Mouse (Mus musculus): ENCODE measurements at regions not wholly inside any gene's neighbourhood (a gene's known extent, or its start where the extent isn't known, plus 50 kb on each side); places are given as distances from the start of the nearest gene placed in this dataset.

DNA sequence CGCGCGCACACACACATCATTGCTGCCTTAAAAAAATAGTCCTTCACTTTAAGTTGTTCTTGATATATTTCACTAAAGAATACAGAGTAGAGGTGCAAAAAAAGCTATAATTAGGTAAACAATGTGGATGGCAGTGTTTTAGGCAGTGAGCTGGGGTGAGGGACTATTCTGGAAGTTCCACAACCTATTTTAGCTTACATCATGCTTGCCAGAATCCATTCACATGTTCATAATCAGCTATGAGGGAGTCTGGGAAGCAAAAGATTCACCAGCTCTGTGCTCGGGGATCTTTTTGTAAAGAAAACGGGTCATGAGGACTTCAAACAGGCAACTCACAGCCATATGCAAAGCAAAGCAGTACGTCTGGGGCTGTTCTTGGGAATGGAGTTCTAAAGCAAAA, 242.3 kb downstream of the Cog6 start:
- WGBS (ENCODE audit: missing documents) = 96% methylated on average over 6 of the region's 6 CpGs
- Histone ChIP-seq H3K27ac (no peak overlapping the region), H3K4me3 (ENCODE audit: inconsistent target) (no peak overlapping the region), H3K36me3 (ENCODE audit: inconsistent target) (no peaks in the 10 kb centered on the region), H3K79me2 (ENCODE audit: inconsistent target) (no peaks in the 10 kb centered on the region)

DNA sequence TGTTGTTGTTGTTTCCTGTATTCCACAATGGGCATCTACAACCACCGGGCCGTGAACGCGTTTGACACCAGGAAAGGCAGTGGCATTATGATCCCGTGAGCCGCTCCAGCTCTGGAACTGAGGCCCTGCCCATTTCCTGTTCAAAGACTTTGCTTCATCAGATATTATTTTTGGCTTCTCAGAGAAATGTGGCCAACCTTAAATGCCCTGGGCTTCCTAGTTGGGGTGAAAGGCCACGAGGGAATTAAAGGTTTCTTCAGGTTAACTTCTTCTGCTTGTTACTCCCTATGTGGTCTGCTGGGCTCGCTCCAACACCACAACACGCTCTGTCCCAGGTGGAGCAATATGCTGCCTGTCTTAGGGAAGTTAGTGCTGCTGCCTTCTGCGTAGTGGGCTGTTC, 249.8 kb downstream of the Cog6 start:
- Histone ChIP-seq H3K4me3 (ENCODE audit: inconsistent target) (no peak overlapping the region), H3K36me3 (ENCODE audit: inconsistent target) (no peaks in the 10 kb centered on the region), H3K79me2 (ENCODE audit: inconsistent target) (no peaks in the 10 kb centered on the region), H3K27ac (no peak overlapping the region)
- 6% methylated on average over 10 of the region's 10 CpGs for WGBS (ENCODE audit: missing documents)

DNA sequence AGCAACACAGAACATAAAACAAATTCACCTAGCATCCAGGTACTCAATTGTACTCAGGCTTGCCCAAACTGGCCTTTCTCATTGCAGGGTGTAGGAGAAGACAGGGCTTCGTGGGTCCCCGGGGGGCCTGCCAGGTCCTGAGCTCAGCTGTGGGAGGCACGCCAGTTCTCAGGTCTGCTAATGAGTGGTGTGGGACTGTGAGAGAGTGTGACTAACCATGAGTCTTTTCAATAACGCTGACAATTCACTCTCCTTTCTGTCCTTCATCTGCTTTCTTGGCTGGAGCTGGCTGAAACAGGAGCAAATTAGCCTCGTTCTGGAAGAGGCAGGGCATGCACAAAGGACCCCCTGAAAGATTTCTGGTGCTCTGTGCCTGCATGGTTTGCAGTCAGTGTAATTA, 250.2 kb downstream of the Cog6 start:
- no peaks in the 10 kb centered on the region for H3K36me3 ChIP-seq (ENCODE audit: inconsistent target)
- H3K79me2 ChIP-seq (ENCODE audit: inconsistent target) = no peaks in the 10 kb centered on the region
- WGBS (ENCODE audit: missing documents) = 67% methylated on average over 5 of the region's 5 CpGs
- H3K27ac ChIP-seq = no peak overlapping the region
- no peak overlapping the region for H3K4me3 ChIP-seq (ENCODE audit: inconsistent target)

DNA sequence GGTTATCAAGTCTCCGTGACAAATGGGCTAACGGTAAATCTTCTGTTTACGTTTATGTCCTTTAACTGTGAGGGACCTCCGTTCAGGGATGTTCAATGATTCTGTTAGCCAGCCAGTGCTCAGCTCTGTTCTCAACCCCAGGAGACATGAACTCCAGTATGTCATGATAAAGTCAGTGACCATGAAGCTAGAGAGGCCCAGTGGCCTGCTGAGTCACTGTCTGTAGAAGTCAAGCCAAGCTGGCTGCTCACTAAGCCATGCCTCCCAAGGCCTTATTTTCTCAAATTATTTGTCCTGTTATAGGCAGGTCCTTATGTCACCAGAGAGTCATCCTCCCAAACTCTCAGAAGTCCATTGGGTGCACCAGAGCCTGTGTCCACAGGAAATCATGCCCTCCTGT, 252.9 kb downstream of the Cog6 start:
- Histone ChIP-seq H3K4me3 (ENCODE audit: inconsistent target) (no peak overlapping the region), H3K79me2 (ENCODE audit: inconsistent target) (no peaks in the 10 kb centered on the region), H3K36me3 (ENCODE audit: inconsistent target) (no peaks in the 10 kb centered on the region), H3K27ac (no peak overlapping the region)
- WGBS (ENCODE audit: missing documents) = 90% methylated on average over 4 of the region's 4 CpGs

DNA sequence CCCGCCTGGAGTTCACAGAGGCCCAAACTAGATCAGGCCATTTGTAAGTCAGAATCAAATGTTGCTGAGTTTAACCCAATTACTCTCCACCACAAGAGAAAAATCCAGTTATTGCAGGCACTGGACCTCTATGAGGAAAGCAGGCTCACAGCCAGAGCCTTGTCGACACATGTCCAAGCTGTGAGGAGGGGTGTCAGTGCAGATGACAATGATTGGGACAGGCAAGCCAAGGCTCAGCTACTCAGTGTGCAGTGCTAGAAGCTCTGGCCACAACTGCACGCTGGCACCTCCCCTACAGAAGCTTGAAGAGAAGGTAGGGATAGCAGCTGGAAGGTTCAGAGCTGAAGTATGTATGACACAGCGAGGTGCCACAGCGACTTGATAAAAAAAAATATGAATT, 253.4 kb downstream of the Cog6 start:
- Histone ChIP-seq H3K4me3 (ENCODE audit: inconsistent target) (no peak overlapping the region), H3K27ac (no peak overlapping the region), H3K36me3 (ENCODE audit: inconsistent target) (no peaks in the 10 kb centered on the region), H3K79me2 (ENCODE audit: inconsistent target) (no peaks in the 10 kb centered on the region)
- WGBS (ENCODE audit: missing documents) = 90% methylated on average over 5 of the region's 5 CpGs

DNA sequence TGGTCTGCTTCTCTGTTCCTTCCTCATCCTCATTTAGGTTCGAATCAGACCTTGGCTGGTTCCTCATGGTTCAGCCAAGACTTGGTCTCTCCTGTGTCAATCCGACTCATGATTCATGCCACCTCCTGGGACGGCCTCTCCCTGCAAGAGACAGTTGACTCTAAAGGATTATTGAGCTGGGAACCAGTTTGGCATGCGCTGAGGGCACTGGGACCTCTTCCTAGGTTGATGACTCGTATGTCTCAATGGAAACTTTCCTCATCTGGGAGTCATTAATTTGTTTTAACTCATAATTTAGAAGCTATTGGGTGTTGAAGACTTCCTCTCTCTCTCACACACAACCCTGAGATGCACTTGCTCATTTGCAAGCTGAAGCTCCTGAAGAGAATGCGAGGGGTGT, 254.5 kb downstream of the Cog6 start:
- H3K27ac ChIP-seq = no peak overlapping the region
- no peak overlapping the region for H3K4me3 ChIP-seq (ENCODE audit: inconsistent target)
- H3K79me2 ChIP-seq (ENCODE audit: inconsistent target) = no peaks in the 10 kb centered on the region
- 88% methylated on average over 6 of the region's 6 CpGs for WGBS (ENCODE audit: missing documents)
- H3K36me3 ChIP-seq (ENCODE audit: inconsistent target) = no peaks in the 10 kb centered on the region

DNA sequence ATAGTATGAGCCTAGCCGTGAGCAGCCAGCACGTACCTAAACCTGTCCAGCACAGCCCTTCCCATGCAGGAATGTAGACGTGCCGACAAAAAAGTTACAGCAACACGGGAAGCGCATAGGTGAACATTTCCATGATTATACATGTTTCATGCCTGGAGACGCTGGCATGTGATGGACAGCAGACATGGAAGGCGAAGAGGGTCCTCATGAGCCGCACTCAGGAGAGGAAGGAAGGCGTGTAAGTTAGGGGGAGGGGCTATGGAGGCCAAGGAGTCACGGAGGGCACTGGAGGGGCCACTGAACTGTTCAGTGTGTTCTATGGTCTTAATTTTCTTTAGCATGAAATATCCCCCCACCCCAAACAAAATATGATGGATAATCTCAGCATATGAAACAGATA, 257.2 kb downstream of the Cog6 start:
- WGBS (ENCODE audit: missing documents) = 90% methylated on average over 11 of the region's 11 CpGs
- no peak overlapping the region for H3K4me3 ChIP-seq (ENCODE audit: inconsistent target)
- no peaks in the 10 kb centered on the region for H3K79me2 ChIP-seq (ENCODE audit: inconsistent target)
- H3K27ac ChIP-seq = no peak overlapping the region
- H3K36me3 ChIP-seq (ENCODE audit: inconsistent target) = no peaks in the 10 kb centered on the region

DNA sequence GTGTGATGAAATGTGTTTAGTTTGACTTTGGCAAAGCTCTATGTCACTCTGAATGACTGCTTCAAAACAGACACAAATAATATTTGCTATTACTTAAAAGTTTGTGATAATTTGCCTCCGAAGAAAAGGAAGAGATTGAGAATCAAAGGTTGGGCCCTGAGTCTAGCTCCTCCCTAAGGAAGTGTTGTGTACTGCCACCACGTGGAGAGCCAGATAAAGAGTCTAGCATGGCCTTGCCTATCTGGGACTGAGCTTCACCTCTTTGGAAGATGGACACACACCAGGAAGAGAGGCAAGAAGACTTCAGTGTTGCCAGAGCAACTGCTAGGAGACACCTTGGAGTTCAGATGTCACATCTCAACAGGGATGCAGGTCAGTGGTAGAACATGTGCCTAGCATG, 258.5 kb downstream of the Cog6 start:
- Histone ChIP-seq H3K79me2 (ENCODE audit: inconsistent target) (no peaks in the 10 kb centered on the region), H3K27ac (no peak overlapping the region), H3K36me3 (ENCODE audit: inconsistent target) (no peaks in the 10 kb centered on the region), H3K4me3 (ENCODE audit: inconsistent target) (no peak overlapping the region)
- WGBS (ENCODE audit: missing documents) = 4% methylated on average over 2 of the region's 2 CpGs

DNA sequence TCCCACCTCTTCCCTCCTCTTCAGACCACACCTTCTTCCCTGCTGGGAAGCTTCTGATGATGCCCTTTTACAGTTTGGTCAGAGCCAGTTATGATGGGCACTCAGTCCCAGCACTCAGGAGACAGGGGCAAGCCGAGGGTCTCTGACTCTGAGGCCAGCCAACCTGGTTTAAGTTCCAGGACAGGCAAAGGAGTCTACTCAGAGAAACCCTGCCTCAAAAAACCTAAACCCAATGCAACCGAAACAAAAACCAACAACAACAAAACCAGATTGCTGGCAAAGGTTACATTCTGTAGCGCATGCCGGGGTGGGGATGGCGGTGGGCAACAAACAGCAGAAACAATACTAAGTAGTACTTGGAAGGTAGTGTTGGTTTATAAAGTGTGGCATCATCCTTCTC, 260.2 kb downstream of the Cog6 start:
- no peaks in the 10 kb centered on the region for H3K36me3 ChIP-seq (ENCODE audit: inconsistent target)
- WGBS (ENCODE audit: missing documents) = 97% methylated on average over 5 of the region's 5 CpGs
- H3K79me2 ChIP-seq (ENCODE audit: inconsistent target) = no peaks in the 10 kb centered on the region
- no peak overlapping the region for H3K4me3 ChIP-seq (ENCODE audit: inconsistent target)
- H3K27ac ChIP-seq = no peak overlapping the region

DNA sequence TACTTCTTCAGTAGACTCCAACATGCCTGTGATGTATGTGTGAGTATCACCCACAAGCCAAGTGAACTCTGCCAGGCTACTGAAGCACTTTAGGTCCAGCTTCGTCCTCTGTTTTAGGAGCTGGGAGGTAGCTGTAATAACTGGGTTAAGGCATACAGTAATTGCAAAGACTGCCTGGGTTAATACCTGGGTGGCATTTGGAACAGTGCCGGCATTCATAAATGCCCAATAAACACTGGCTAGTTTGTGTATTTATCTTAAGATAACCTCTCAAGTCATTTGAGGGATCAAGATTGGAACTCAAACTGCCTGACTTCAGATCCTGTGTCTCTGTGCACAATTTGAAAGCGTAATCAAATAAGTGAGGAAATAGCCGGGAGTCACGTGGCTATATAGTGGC, 261.0 kb downstream of the Cog6 start:
- H3K79me2 ChIP-seq (ENCODE audit: inconsistent target) = no peaks in the 10 kb centered on the region
- no peak overlapping the region for H3K4me3 ChIP-seq (ENCODE audit: inconsistent target)
- 97% methylated on average over 5 of the region's 5 CpGs for WGBS (ENCODE audit: missing documents)
- no peak overlapping the region for H3K27ac ChIP-seq
- H3K36me3 ChIP-seq (ENCODE audit: inconsistent target) = no peaks in the 10 kb centered on the region

DNA sequence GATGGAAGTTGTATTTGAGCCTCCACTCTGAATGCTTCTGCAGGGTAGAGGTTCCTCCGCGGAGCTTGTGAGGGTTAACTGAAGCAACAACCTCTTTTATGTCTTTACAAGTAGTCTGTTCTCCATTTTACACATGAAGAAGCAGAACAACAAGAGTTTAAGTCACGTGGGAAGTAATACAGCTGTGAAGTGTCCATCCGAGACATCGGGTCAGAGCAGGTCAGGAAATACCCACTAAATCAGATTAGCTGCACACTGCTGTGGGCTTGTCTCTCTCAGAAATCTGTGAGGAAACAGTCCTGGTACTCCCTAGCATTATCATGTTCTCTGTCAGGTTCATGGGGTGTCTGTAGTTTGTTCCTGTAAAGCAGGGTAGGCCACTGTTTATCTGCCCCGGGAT, 262.1 kb downstream of the Cog6 start:
- 21% methylated on average over 6 of the region's 6 CpGs for WGBS (ENCODE audit: missing documents)
- Histone ChIP-seq H3K27ac (no peak overlapping the region), H3K36me3 (ENCODE audit: inconsistent target) (no peaks in the 10 kb centered on the region), H3K79me2 (ENCODE audit: inconsistent target) (no peaks in the 10 kb centered on the region), H3K4me3 (ENCODE audit: inconsistent target) (no peak overlapping the region)

DNA sequence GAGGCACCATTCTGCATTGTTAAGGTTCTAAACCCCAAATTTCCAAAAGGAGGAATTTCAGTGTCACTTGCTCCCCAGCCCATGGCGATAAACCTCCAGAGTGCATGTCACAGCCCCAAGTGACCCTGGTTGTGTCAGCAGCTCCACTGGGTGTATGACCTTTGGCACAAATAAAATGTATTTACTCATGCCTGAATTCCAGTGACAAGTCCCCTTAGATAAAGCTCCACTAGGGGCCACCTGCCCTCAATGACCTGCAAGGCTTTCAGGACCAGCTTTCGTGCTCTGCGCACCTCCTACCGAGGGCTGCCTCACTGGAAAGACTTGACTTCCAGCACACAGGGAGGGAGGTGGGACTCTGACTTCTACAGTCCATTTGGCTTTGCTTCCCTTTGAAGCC, 262.6 kb downstream of the Cog6 start:
- Histone ChIP-seq H3K79me2 (ENCODE audit: inconsistent target) (no peaks in the 10 kb centered on the region), H3K4me3 (ENCODE audit: inconsistent target) (no peak overlapping the region)
- 92% methylated on average over 4 of the region's 4 CpGs for WGBS (ENCODE audit: missing documents)

DNA sequence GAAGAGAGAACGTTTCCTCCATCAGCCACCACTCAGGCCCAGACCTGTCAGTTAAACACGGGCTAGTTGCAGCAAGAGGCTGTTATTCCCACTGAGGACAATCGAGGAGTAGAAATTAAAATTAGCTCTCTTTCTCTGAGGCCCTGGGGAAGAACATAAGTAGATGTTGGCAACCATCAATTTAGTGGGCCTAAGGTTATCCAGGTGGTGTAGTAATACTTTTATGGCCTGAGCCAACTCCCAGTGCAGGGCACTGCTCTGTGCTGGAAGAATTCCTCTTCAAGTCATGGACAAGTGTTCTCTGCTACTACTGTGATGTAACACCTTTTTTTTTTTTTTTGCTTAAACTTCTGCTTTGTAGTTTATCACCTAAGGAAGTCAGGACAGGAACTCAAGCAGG, 270.1 kb downstream of the Cog6 start:
- Histone ChIP-seq H3K36me3 (ENCODE audit: inconsistent target) (no peaks in the 10 kb centered on the region), H3K79me2 (ENCODE audit: inconsistent target) (no peaks in the 10 kb centered on the region), H3K4me3 (ENCODE audit: inconsistent target) (no peak overlapping the region), H3K27ac (no peak overlapping the region)
- 94% methylated on average over 3 of the region's 3 CpGs for WGBS (ENCODE audit: missing documents)

More for the DNA sequence above, 262.6 kb downstream of the Cog6 start:
- H3K27ac ChIP-seq = no peak overlapping the region
- H3K36me3 ChIP-seq (ENCODE audit: inconsistent target) = no peaks in the 10 kb centered on the region

DNA sequence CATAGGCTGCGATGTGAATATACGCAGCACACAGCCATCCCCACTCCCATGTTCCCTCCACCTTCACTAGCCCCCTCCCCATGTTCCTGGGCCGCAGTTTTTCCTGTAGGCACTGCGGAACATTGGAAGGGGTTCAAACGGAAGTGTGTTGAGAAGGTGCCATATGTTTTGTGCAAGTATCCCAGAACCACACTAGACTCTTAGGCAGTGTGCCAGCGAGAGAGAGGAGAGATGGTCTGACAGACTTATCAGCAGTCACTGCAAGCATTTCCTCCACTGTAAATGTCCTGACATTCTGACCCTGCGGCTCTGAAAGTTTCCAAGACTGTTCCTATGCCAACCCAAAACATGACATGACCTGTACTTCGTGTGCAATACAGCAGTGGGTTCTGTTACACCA, 272.7 kb downstream of the Cog6 start:
- 64% methylated on average over 8 of the region's 8 CpGs for WGBS (ENCODE audit: missing documents)
- Histone ChIP-seq H3K79me2 (ENCODE audit: inconsistent target) (no peaks in the 10 kb centered on the region), H3K4me3 (ENCODE audit: inconsistent target) (no peak overlapping the region), H3K27ac (no peak overlapping the region), H3K36me3 (ENCODE audit: inconsistent target) (no peaks in the 10 kb centered on the region)

DNA sequence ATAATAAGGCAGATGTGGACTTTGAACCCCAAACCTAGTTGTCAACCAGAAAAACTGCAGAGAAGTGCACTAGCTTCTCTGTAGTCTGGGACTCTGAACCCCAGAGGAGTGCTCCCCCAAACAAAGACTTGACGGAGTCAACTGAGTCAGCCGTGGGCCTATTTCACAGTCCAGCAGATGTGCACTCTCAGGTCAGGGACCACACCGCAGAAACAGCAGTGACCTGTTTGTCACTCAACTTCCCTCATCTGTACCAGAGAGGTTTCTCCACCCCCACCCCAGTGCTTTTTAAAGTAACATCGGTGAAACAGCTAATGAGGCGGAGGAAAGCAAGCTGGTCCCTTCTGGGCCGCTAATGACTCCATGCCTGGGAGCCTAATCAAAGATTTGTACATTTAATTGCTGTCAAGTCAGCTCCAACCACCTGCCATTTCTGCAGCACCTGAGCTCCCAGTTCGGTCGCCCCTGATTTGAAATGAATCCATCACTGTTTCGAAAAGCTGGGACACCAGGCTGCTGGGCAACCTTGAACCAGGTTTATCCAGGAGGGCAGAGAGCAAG, 276.5 kb downstream of the Cog6 start:
- WGBS (ENCODE audit: missing documents) = 78% methylated on average over 7 of the region's 9 CpGs
- Histone ChIP-seq H3K36me3 (ENCODE audit: inconsistent target) (no peaks in the 10 kb centered on the region), H3K27ac (no peak overlapping the region), H3K79me2 (ENCODE audit: inconsistent target) (no peaks in the 10 kb centered on the region), H3K4me3 (ENCODE audit: inconsistent target) (no peak overlapping the region)

DNA sequence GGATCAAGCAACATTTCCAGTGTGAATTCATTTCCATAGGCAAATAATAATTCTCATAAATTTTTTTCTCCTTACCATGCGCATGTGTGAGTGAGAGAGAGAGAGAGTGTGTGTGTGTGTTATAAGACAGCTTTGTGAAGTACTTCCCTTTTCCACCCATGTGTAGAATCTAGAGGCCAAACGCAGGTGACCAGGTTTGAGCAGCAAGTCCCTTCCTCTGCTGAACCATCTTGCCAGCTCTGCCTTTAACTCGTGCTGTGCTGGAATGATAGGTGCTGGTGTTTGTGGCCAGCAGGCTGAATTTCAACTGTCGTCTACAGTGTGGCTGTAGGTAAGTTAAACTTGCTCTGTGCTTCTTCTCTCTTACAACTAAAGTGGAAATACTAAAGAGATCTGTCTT, 277.5 kb downstream of the Cog6 start:
- 10% methylated on average over 4 of the region's 4 CpGs for WGBS (ENCODE audit: missing documents)
- H3K4me3 ChIP-seq (ENCODE audit: inconsistent target) = no peak overlapping the region
- no peaks in the 10 kb centered on the region for H3K79me2 ChIP-seq (ENCODE audit: inconsistent target)
- H3K27ac ChIP-seq = no peak overlapping the region
- H3K36me3 ChIP-seq (ENCODE audit: inconsistent target) = no peaks in the 10 kb centered on the region

All from macrophage (primary cell).